9 mouse cellular contexts compared by ENCODE assay signal in genomic region chr9:89687503-89688226, GRCm38 (mm10). TPM values are rescaled to one million over a fixed set of nuclear protein-coding genes. Genes with fewer than 3 reads are reported as not detected.
A peak's percentile ranks its signal among the peaks of the same experiment; 100 is the strongest.
DNase-seq lines count a peak whose midpoint lies in the region; ATAC-seq and TF ChIP-seq lines count a peak whose summit lies in the region.
"Had no signal": no experiment of that assay in that cellular context is flagged by ENCODE, and none has a peak within 500 bp of the region (broad histone marks: within the 10 kb centered on the region; RNA-seq: fewer than 3 reads in every experiment).

No protein-coding gene starts in this region.

- H3K9ac ChIP-seq in forebrain, postnatal 0 days: no peak overlapping the region
- H3K9ac ChIP-seq in midbrain, embryonic 16.5 days (ENCODE audit: low read depth, low read length): no peak overlapping the region
- H3K9ac ChIP-seq: heart, embryonic 15.5 days had no signal

- no peaks in the 10 kb centered on the region for H3K9me3 ChIP-seq in forebrain, postnatal 0 days (ENCODE audit: low read length)
- H3K9me3 ChIP-seq in midbrain, embryonic 16.5 days (replicated peaks; ENCODE audit: control insufficient read depth, low read length, poor library complexity, severe bottlenecking): no peaks in the 10 kb centered on the region
- H3K9me3 ChIP-seq: heart, embryonic 15.5 days had no signal

- H3K27me3 ChIP-seq in forebrain, postnatal 0 days (ENCODE audit: insufficient read depth, low read length): no peaks in the 10 kb centered on the region
- H3K27me3 ChIP-seq in midbrain, embryonic 16.5 days (ENCODE audit: control insufficient read depth, insufficient read depth, low read depth, low read length): no peaks in the 10 kb centered on the region
- H3K27me3 ChIP-seq: heart, embryonic 15.5 days had no signal

- WGBS in forebrain, postnatal 0 days: 58% methylated on average over 10 of the region's 10 CpGs
- 60% methylated on average over 10 of the region's 10 CpGs for WGBS in midbrain, embryonic 16.5 days

- H3K27ac ChIP-seq in forebrain, postnatal 0 days (ENCODE audit: low read depth, low read length): no peak overlapping the region
- H3K27ac ChIP-seq in midbrain, embryonic 16.5 days (ENCODE audit: low read length): no peak overlapping the region
- H3K27ac ChIP-seq: heart, embryonic 15.5 days had no signal

- DNase-seq in adrenal gland, postnatal 14 days: peak; percentile 18
- DNase-seq in adrenal gland, postnatal 25 days: no peak
- DNase-seq in lung, postnatal 36 days: peak; percentile 9
- no peak for DNase-seq in lung, postnatal 10 days
- DNase-seq in forebrain, postnatal 0 days: peak; percentile 71
- DNase-seq in right cerebral cortex, postnatal 14 days: no peak
- DNase-seq in adrenal gland, postnatal 10 days: no peak

- ATAC-seq in forebrain, postnatal 0 days: peak; percentile 87
- ATAC-seq in midbrain, embryonic 16.5 days: peak; percentile 83

- no peaks in the 10 kb centered on the region for H3K36me3 ChIP-seq in forebrain, postnatal 0 days (ENCODE audit: insufficient read depth)
- H3K36me3 ChIP-seq in midbrain, embryonic 16.5 days (ENCODE audit: control insufficient read depth, insufficient read depth, low read length): no peaks in the 10 kb centered on the region
- H3K36me3 ChIP-seq: heart, embryonic 15.5 days had no signal

- H3K4me3 ChIP-seq in forebrain, postnatal 0 days (ENCODE audit: low read depth, low read length): no peak overlapping the region
- no peak overlapping the region for H3K4me3 ChIP-seq in midbrain, embryonic 16.5 days (ENCODE audit: low read depth, low read length)
- H3K4me3 ChIP-seq: heart, embryonic 15.5 days had no signal

- no peaks in the 10 kb centered on the region for H3K4me1 ChIP-seq in forebrain, postnatal 0 days (ENCODE audit: insufficient read depth)
- H3K4me1 ChIP-seq in midbrain, embryonic 16.5 days (ENCODE audit: control insufficient read depth, insufficient read depth, low read length): no peaks in the 10 kb centered on the region
- H3K4me1 ChIP-seq: heart, embryonic 15.5 days had no signal

- H3K4me2 ChIP-seq in forebrain, postnatal 0 days (ENCODE audit: low read depth): no peak overlapping the region
- H3K4me2 ChIP-seq in midbrain, embryonic 16.5 days (ENCODE audit: low read length): no peak overlapping the region
- H3K4me2 ChIP-seq: heart, embryonic 15.5 days had no signal

- TF ChIP-seq CTCF in forebrain, postnatal 0 days (IDR thresholded peaks at IDR 0.05; ENCODE audit: low read depth): peak; percentile 86

RNA-seq across cellular contexts. Expression of gene Tmed3, which starts 17.2 kb away (rescaled TPM):
- 67.1 and 72.8 TPM in 2 replicates for total RNA-seq in adrenal gland, postnatal 14 days (2021)
- total RNA-seq in adrenal gland, postnatal 25 days (2021): 80.1 and 92.7 TPM in 2 replicates
- 51.3 and 57.2 TPM in 2 replicates for total RNA-seq in forebrain, postnatal 0 days (2014; rRNA removed)
- 53.4 and 55.5 TPM in 2 replicates for polyA plus RNA-seq in forebrain, postnatal 0 days (2015; fragmentation: Nextera tagmentation; extraction: Ambion mirVana)
- 56.0 and 58.9 TPM in 2 replicates for polyA plus RNA-seq in midbrain, embryonic 16.5 days (2015; fragmentation: Nextera tagmentation; extraction: Ambion mirVana)
- total RNA-seq in adrenal gland, postnatal 10 days (2021): 10 to 100 TPM; 70.7 to 75.4 TPM

RNA-seq across cellular contexts. Expression of gene Ankrd34c, which starts 50.6 kb away (rescaled TPM):
- not detected in 2 replicates for total RNA-seq in adrenal gland, postnatal 14 days (2021)
- total RNA-seq in adrenal gland, postnatal 25 days (2021): not detected in 2 replicates
- total RNA-seq in forebrain, postnatal 0 days (2014; rRNA removed): 1.5 and 4.1 TPM in 2 replicates
- 0.68 and 0.74 TPM in 2 replicates for polyA plus RNA-seq in forebrain, postnatal 0 days (2015; fragmentation: Nextera tagmentation; extraction: Ambion mirVana)
- polyA plus RNA-seq in midbrain, embryonic 16.5 days (2015; fragmentation: Nextera tagmentation; extraction: Ambion mirVana): 0.15 and 0.34 TPM in 2 replicates
- not detected for total RNA-seq in adrenal gland, postnatal 10 days (2021)
- polyA plus RNA-seq: heart, embryonic 15.5 days had no signal

Comparison
In these comparisons a context has a peak if more than half of its experiments do, and no peak if none do; other contexts are left out.
1. DNase-seq: peak in adrenal gland, postnatal 14 days (single experiment), lung, postnatal 36 days (single experiment) and forebrain, postnatal 0 days (single experiment); none in adrenal gland, postnatal 25 days (single experiment), lung, postnatal 10 days (single experiment), right cerebral cortex, postnatal 14 days (single experiment) and adrenal gland, postnatal 10 days (single experiment).